Mouse (Mus musculus): ENCODE results near the gene Ckap5.
"Not testable (repeated sequence)": the region's sequence is repeated elsewhere in the genome, so short reads cannot be mapped to it uniquely, and the experiment has no call there.

Ckap5 gene

GRCm38 (mm10) chr2:91600475-91600874, 73.9 kb downstream of the Ckap5 start:
- Histone ChIP-seq H3K36me3 (ENCODE audit: insufficient read depth, low read length) (peaks cover 88% of the 10 kb centered on the region), H3K27me3 (ENCODE audit: insufficient read depth, low read length) (no peaks in the 10 kb centered on the region), H3K4me3 (replicated peaks; ENCODE audit: low read length) (no peak overlapping the region), H3K9me3 (ENCODE audit: low read length) (no peaks in the 10 kb centered on the region), H3K4me1 (replicated peaks; ENCODE audit: low read depth, low read length) (no peaks in the 10 kb centered on the region)
- no peak for TF ChIP-seq NANOG (IDR thresholded peaks at IDR 0.05; ENCODE audit: borderline replicate concordance, low read length)
- no peak for TF ChIP-seq CTCF (conservative IDR thresholded peaks at IDR 0.05; ENCODE audit: low read length)
- no peak for TF ChIP-seq POU5F1 (IDR thresholded peaks at IDR 0.05; ENCODE audit: borderline replicate concordance, low read length)

- Histone ChIP-seq H3K4me1 (replicated peaks; ENCODE audit: low read depth, low read length) (no peaks in the 10 kb centered on the region), H3K36me3 (ENCODE audit: insufficient read depth, low read length) (peaks cover 86% of the 10 kb centered on the region), H3K4me3 (replicated peaks; ENCODE audit: low read length) (no peak overlapping the region), H3K9me3 (ENCODE audit: low read length) (no peaks in the 10 kb centered on the region), H3K27me3 (ENCODE audit: insufficient read depth, low read length) (no peaks in the 10 kb centered on the region)
- TF ChIP-seq CTCF (conservative IDR thresholded peaks at IDR 0.05; ENCODE audit: low read length) (peak; percentile 23; the same call in 1 of the 2 replicates), POU5F1 (IDR thresholded peaks at IDR 0.05; ENCODE audit: borderline replicate concordance, low read length) (no peak), NANOG (IDR thresholded peaks at IDR 0.05; ENCODE audit: borderline replicate concordance, low read length) (no peak)
Observed at GRCm38 (mm10) chr2:91602389-91602788, 75.8 kb downstream of the Ckap5 start.

GRCm38 (mm10) chr2:91609370-91609769, 82.8 kb downstream of the Ckap5 start:
- H3K9me3 ChIP-seq (ENCODE audit: low read length); H3K4me3 ChIP-seq (replicated peaks; ENCODE audit: low read length); H3K27me3 ChIP-seq (ENCODE audit: insufficient read depth, low read length); H3K4me1 ChIP-seq (replicated peaks; ENCODE audit: low read depth, low read length): not testable (repeated sequence)
- H3K36me3 ChIP-seq (ENCODE audit: insufficient read depth, low read length): peaks cover 80% of the 10 kb centered on the region
- TF ChIP-seq CTCF (conservative IDR thresholded peaks at IDR 0.05; ENCODE audit: low read length): peak; percentile 34

GRCm38 (mm10) chr2:91622356-91622755, 95.8 kb downstream of the Ckap5 start:
- peaks cover 69% of the 10 kb centered on the region for H3K36me3 ChIP-seq (ENCODE audit: insufficient read depth, low read length)
- H3K27me3 ChIP-seq (ENCODE audit: insufficient read depth, low read length): no peaks in the 10 kb centered on the region
- TF ChIP-seq POU5F1 (IDR thresholded peaks at IDR 0.05; ENCODE audit: borderline replicate concordance, low read length) (no peak), NANOG (IDR thresholded peaks at IDR 0.05; ENCODE audit: borderline replicate concordance, low read length) (no peak), CTCF (conservative IDR thresholded peaks at IDR 0.05; ENCODE audit: low read length) (no peak)
- H3K4me3 ChIP-seq (replicated peaks; ENCODE audit: low read length): no peak overlapping the region
- 0 out of 2 replicates have a peak, but pooled peaks cover under 1% of the 10 kb centered on the region for H3K4me1 ChIP-seq (replicated peaks; ENCODE audit: low read depth, low read length)
- no peaks in the 10 kb centered on the region for H3K9me3 ChIP-seq (ENCODE audit: low read length)

- not testable (repeated sequence) for H3K4me1 ChIP-seq (replicated peaks; ENCODE audit: low read depth, low read length); H3K27me3 ChIP-seq (ENCODE audit: insufficient read depth, low read length); H3K4me3 ChIP-seq (replicated peaks; ENCODE audit: low read length); H3K9me3 ChIP-seq (ENCODE audit: low read length)
- H3K36me3 ChIP-seq (ENCODE audit: insufficient read depth, low read length): peaks cover 59% of the 10 kb centered on the region
Observed at GRCm38 (mm10) chr2:91623366-91623765, 96.8 kb downstream of the Ckap5 start.

- H3K27me3 ChIP-seq (ENCODE audit: insufficient read depth, low read length): peaks cover 6% of the 10 kb centered on the region
- H3K4me3 ChIP-seq (replicated peaks; ENCODE audit: low read length): no peak overlapping the region
- H3K4me1 ChIP-seq (replicated peaks; ENCODE audit: low read depth, low read length): peaks cover 30% of the 10 kb centered on the region
- TF ChIP-seq CTCF (conservative IDR thresholded peaks at IDR 0.05; ENCODE audit: low read length): no peak
- TF ChIP-seq POU5F1 (IDR thresholded peaks at IDR 0.05; ENCODE audit: borderline replicate concordance, low read length): no peak
- no peak for TF ChIP-seq NANOG (IDR thresholded peaks at IDR 0.05; ENCODE audit: borderline replicate concordance, low read length)
- H3K36me3 ChIP-seq (ENCODE audit: insufficient read depth, low read length): peaks cover 20% of the 10 kb centered on the region
- H3K9me3 ChIP-seq (ENCODE audit: low read length): no peaks in the 10 kb centered on the region
Observed at GRCm38 (mm10) chr2:91627486-91627885, 100.9 kb downstream of the Ckap5 start.

GRCm38 (mm10) chr2:91628171-91628570, 101.6 kb downstream of the Ckap5 start:
- H3K36me3 ChIP-seq (ENCODE audit: insufficient read depth, low read length): peaks cover 13% of the 10 kb centered on the region
- TF ChIP-seq CTCF (conservative IDR thresholded peaks at IDR 0.05; ENCODE audit: low read length) (no peak), NANOG (IDR thresholded peaks at IDR 0.05; ENCODE audit: borderline replicate concordance, low read length) (no peak), POU5F1 (IDR thresholded peaks at IDR 0.05; ENCODE audit: borderline replicate concordance, low read length) (no peak)

GRCm38 (mm10) chr2:91629682-91630081, 103.1 kb downstream of the Ckap5 start:
- Histone ChIP-seq H3K9me3 (ENCODE audit: low read length) (no peaks in the 10 kb centered on the region), H3K27me3 (ENCODE audit: insufficient read depth, low read length) (peaks cover 6% of the 10 kb centered on the region), H3K4me1 (replicated peaks; ENCODE audit: low read depth, low read length) (peaks cover 48% of the 10 kb centered on the region), H3K36me3 (ENCODE audit: insufficient read depth, low read length) (no peaks in the 10 kb centered on the region), H3K4me3 (replicated peaks; ENCODE audit: low read length) (peak overlapping the region; percentile 49)
- TF ChIP-seq NANOG (IDR thresholded peaks at IDR 0.05; ENCODE audit: borderline replicate concordance, low read length) (no peak), CTCF (conservative IDR thresholded peaks at IDR 0.05; ENCODE audit: low read length) (no peak), POU5F1 (IDR thresholded peaks at IDR 0.05; ENCODE audit: borderline replicate concordance, low read length) (no peak)

More at GRCm38 (mm10) chr2:91628171-91628570, 101.6 kb downstream of the Ckap5 start:
- Histone ChIP-seq H3K4me1 (replicated peaks; ENCODE audit: low read depth, low read length) (peaks cover 34% of the 10 kb centered on the region), H3K4me3 (replicated peaks; ENCODE audit: low read length) (0 out of 2 replicates have a peak overlapping the region, but pooled peaks have one; percentile 35), H3K27me3 (ENCODE audit: insufficient read depth, low read length) (peaks cover 6% of the 10 kb centered on the region), H3K9me3 (ENCODE audit: low read length) (no peaks in the 10 kb centered on the region)

GRCm38 (mm10) chr2:91630384-91630783, 103.8 kb downstream of the Ckap5 start:
- peaks cover 6% of the 10 kb centered on the region for H3K27me3 ChIP-seq (ENCODE audit: insufficient read depth, low read length)
- H3K4me3 ChIP-seq (replicated peaks; ENCODE audit: low read length): peak overlapping the region; percentile 49
- no peaks in the 10 kb centered on the region for H3K9me3 ChIP-seq (ENCODE audit: low read length)
- H3K4me1 ChIP-seq (replicated peaks; ENCODE audit: low read depth, low read length): peaks cover 55% of the 10 kb centered on the region
- H3K36me3 ChIP-seq (ENCODE audit: insufficient read depth, low read length): no peaks in the 10 kb centered on the region
- TF ChIP-seq CTCF (conservative IDR thresholded peaks at IDR 0.05; ENCODE audit: low read length) (no peak), NANOG (IDR thresholded peaks at IDR 0.05; ENCODE audit: borderline replicate concordance, low read length) (no peak), POU5F1 (IDR thresholded peaks at IDR 0.05; ENCODE audit: borderline replicate concordance, low read length) (no peak)

All from E14TG2a.4 (cell line).